Mouse (Mus musculus) layer of hippocampus, postnatal 36 days (tissue): ENCODE data around the gene Myl12a. TPM values are rescaled to one million over a fixed set of nuclear protein-coding genes. Genes with fewer than 3 reads are reported as not detected.

Source experiments
- total RNA-seq, 2 experiments: library from RNA; stranded (reverse); gene quantifications; 2 replicates each; pipeline ENCODE4 v1.2.3; 2021

Myl12a gene
- total RNA-seq, 2 experiments from 2014 or later: 38.0 to 48.0 TPM

Other genes with a start within 250 kb of the Myl12a start
- 1 to 10 TPM; 1.9 to 2.0 TPM for gene Tgif1, start 149.3 kb downstream of the Myl12a start, total RNA-seq
- 1 to 10 TPM; 1.5 to 1.7 TPM for gene Myom1, start 245 bp downstream of the Myl12a start, total RNA-seq
- gene Lpin2, start 179.7 kb upstream of the Myl12a start, total RNA-seq: 100 to 1,000 TPM; 103 to 118 TPM